Mouse (Mus musculus) heart, adult 2 months (tissue): Measurements from ENCODE around the gene Wnt11.

ENCODE experiments used
- CTCF ChIP-seq: fragments of 200-600 bp; IDR thresholded peaks from 2 replicates; pipeline ENCODE4 v1.8.1; 2022; ENCODE audit warnings: antibody characterized with exemption, mild to moderate bottlenecking, moderate library complexity
- POLR2A ChIP-seq: fragments of 200-500 bp; IDR thresholded peaks from 2 replicates; pipeline ENCODE4 v1.6.1; 2011; ENCODE audit warnings: mild to moderate bottlenecking, low read depth, low read length, control low read depth; ENCODE audit not compliant: insufficient read depth

- no peak for TF ChIP-seq POLR2A
- TF ChIP-seq CTCF, result no peak
Measured at GRCm38 (mm10) chr7:98800435-98800834, 34.5 kb upstream of the Wnt11 start.
